Mouse (Mus musculus): Measurements from ENCODE around the gene Zcchc17. TPM values are rescaled to one million over a fixed set of nuclear protein-coding genes. Genes with fewer than 3 reads are reported as not detected.

The Zcchc17 gene
- polyA plus RNA-seq, 2 experiments, result 33.3 to 76.3 TPM

DNA sequence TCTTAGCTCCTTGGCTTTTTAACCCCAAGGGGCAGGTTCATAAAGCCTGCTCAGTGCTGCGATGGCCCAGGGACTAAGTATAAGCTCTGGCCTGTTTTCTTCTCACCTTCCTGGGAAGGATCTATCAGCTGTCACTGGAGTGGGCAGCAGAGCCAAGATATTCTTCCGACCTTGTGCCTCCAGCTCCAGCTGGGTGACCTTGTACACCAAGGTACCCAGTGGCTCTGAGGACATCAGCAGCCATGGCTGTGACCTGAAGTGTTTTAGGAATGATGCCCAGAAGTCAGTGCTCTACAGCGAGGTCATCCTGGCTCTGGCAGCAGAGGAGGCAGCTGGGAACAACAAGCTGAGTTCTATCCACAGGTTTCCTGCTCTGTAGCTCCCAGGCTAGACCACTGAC is 47.2 kb downstream of the Zcchc17 start:
- Histone ChIP-seq H3K36me3 (ENCODE audit: control insufficient read depth, insufficient read depth, low read length) (peaks cover 31% of the 10 kb centered on the region), H3K9me3 (ENCODE audit: control insufficient read depth, low read length) (no peaks in the 10 kb centered on the region), H3K9ac (ENCODE audit: low read depth, low read length, severe bottlenecking) (no peak overlapping the region), H3K27me3 (ENCODE audit: control insufficient read depth, insufficient read depth, low read length) (peaks cover 27% of the 10 kb centered on the region; the same call in 1 of the 2 replicates), H3K27ac (replicated peaks; ENCODE audit: low read depth, low read length) (no peak overlapping the region), H3K4me3 (replicated peaks; ENCODE audit: low read length) (no peak overlapping the region), H3K4me1 (ENCODE audit: control insufficient read depth, insufficient read depth, low read length) (peaks cover 7% of the 10 kb centered on the region), H3K4me2 (replicated peaks; ENCODE audit: low read depth, low read length, severe bottlenecking) (no peak overlapping the region)
- TF ChIP-seq POLR2A (IDR thresholded peaks at IDR 0.05; ENCODE audit: borderline replicate concordance, extremely low read depth, insufficient read depth, insufficient read length), result no peak
- 89% methylated on average over 3 of the region's 3 CpGs for WGBS
- no peak for DNase-seq (ENCODE audit: low spot score)
- no peak for ATAC-seq (ENCODE audit: low FRiP score, low read depth)

GRCm38 (mm10) chr4:130309254-130309653 is 50.5 kb downstream of the Zcchc17 start:
- Histone ChIP-seq H3K4me3 (replicated peaks; ENCODE audit: low read length) (peak overlapping the region; percentile 46; the same call in 1 of the 2 replicates), H3K9me3 (ENCODE audit: control insufficient read depth, low read length) (no peaks in the 10 kb centered on the region), H3K4me1 (ENCODE audit: control insufficient read depth, insufficient read depth, low read length) (peaks cover 7% of the 10 kb centered on the region), H3K4me2 (replicated peaks; ENCODE audit: low read depth, low read length, severe bottlenecking) (peak overlapping the region; percentile 87; the same call in 1 of the 2 replicates), H3K36me3 (ENCODE audit: control insufficient read depth, insufficient read depth, low read length) (0 out of 2 replicates have a peak, but pooled peaks cover 10% of the 10 kb centered on the region), H3K27ac (replicated peaks; ENCODE audit: low read depth, low read length) (no peak overlapping the region), H3K27me3 (ENCODE audit: control insufficient read depth, insufficient read depth, low read length) (peaks cover 38% of the 10 kb centered on the region), H3K9ac (ENCODE audit: low read depth, low read length, severe bottlenecking) (no peak overlapping the region)
- 35% methylated on average over 8 of the region's 8 CpGs for WGBS
- ATAC-seq (ENCODE audit: low FRiP score, low read depth) (no peak), DNase-seq (ENCODE audit: low spot score) (no peak)
- no peak for TF ChIP-seq POLR2A (IDR thresholded peaks at IDR 0.05; ENCODE audit: borderline replicate concordance, extremely low read depth, insufficient read depth, insufficient read length)

GRCm38 (mm10) chr4:130308231-130309081 is 51.3 kb downstream of the Zcchc17 start, which contains the start of the genes Fabp3 and Gm10570:
TSS of gene Fabp3 (plus strand) at chr4:130308595.
TSS of gene Gm10570 (minus strand) at chr4:130308674.
- H3K27me3 ChIP-seq (ENCODE audit: control insufficient read depth, insufficient read depth, low read length), result peaks cover 38% of the 10 kb centered on the region
- under 1% methylated on average over 52 of the region's 52 CpGs for WGBS
- no peaks in the 10 kb centered on the region for H3K9me3 ChIP-seq (ENCODE audit: control insufficient read depth, low read length)
- H3K36me3 ChIP-seq (ENCODE audit: control insufficient read depth, insufficient read depth, low read length), result 0 out of 2 replicates have a peak, but pooled peaks cover 4% of the 10 kb centered on the region
- no peak for TF ChIP-seq POLR2A (IDR thresholded peaks at IDR 0.05; ENCODE audit: borderline replicate concordance, extremely low read depth, insufficient read depth, insufficient read length)
- H3K4me3 ChIP-seq (replicated peaks; ENCODE audit: low read length), result peak within 1 kb of the TSS; percentile 46
- no peak within 1 kb of the TSS for H3K27ac ChIP-seq (replicated peaks; ENCODE audit: low read depth, low read length)
- DNase-seq (ENCODE audit: low spot score) (peak; percentile 37), ATAC-seq (ENCODE audit: low FRiP score, low read depth) (peak; percentile 64)
- H3K4me2 ChIP-seq (replicated peaks; ENCODE audit: low read depth, low read length, severe bottlenecking), result peak within 1 kb of the TSS; percentile 87
- peaks cover 7% of the 10 kb centered on the region for H3K4me1 ChIP-seq (ENCODE audit: control insufficient read depth, insufficient read depth, low read length)
- H3K9ac ChIP-seq (ENCODE audit: low read depth, low read length, severe bottlenecking), result peak within 1 kb of the TSS; percentile 45; the same call in 1 of the 2 replicates

GRCm38 (mm10) chr4:130307851-130308230 is 51.9 kb downstream of the Zcchc17 start:
- Histone ChIP-seq H3K4me3 (replicated peaks; ENCODE audit: low read length) (peak overlapping the region; percentile 46), H3K4me2 (replicated peaks; ENCODE audit: low read depth, low read length, severe bottlenecking) (peak overlapping the region; percentile 87), H3K36me3 (ENCODE audit: control insufficient read depth, insufficient read depth, low read length) (no peaks in the 10 kb centered on the region), H3K27ac (replicated peaks; ENCODE audit: low read depth, low read length) (no peak overlapping the region), H3K9ac (ENCODE audit: low read depth, low read length, severe bottlenecking) (no peak overlapping the region), H3K4me1 (ENCODE audit: control insufficient read depth, insufficient read depth, low read length) (peaks cover 7% of the 10 kb centered on the region), H3K9me3 (ENCODE audit: control insufficient read depth, low read length) (no peaks in the 10 kb centered on the region), H3K27me3 (ENCODE audit: control insufficient read depth, insufficient read depth, low read length) (peaks cover 38% of the 10 kb centered on the region)
- DNase-seq (ENCODE audit: low spot score) (no peak), ATAC-seq (ENCODE audit: low FRiP score, low read depth) (peak; percentile 59)
- TF ChIP-seq POLR2A (IDR thresholded peaks at IDR 0.05; ENCODE audit: borderline replicate concordance, extremely low read depth, insufficient read depth, insufficient read length), result no peak
- WGBS, result 0% methylated on average over 23 of the region's 23 CpGs

DNA sequence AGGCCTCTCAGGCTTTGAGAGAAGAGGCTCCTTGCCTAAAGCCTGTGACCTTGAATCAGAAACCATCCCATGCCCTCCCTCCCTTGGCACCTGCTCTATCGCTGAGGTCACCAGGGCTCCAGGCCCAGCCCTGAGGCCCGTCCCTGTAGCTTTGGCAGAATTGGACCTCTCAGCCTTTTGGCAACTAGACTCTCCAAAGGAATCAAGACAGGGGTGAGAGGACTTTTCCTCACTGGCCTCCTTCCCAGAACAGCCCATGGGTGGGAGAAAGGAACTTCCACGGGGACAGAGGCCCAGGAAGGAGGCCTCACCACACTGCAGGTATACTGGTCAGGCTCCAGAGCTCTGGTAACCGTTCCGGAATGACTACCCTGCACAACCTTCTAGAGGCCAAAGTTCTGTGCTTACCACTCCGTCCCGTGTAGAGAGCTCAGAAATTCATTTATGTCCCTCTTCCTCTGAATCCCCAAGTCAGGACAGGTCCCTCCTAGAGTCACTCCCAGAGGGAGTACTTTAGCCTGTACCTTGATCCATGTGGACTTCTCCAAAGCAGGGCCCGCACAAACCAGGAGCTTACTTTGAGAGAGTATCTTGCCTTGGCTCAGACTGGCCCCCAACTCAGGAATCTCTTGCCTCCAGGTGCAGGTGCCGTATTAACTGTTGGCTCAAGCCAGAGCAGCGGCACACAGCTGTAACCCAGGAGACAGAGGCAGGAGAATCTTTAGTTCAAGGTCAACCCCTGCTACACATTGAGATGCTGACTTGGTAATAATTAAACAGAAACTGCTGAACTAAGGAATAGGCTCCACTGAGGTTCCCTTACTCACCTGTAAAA is 52.7 kb downstream of the Zcchc17 start:
- DNase-seq (ENCODE audit: low spot score), result no peak
- H3K4me2 ChIP-seq (replicated peaks; ENCODE audit: low read depth, low read length, severe bottlenecking), result peak overlapping the region; percentile 87
- WGBS, result 74% methylated on average over 10 of the region's 10 CpGs

More for the DNA sequence above, 52.7 kb downstream of the Zcchc17 start:
- Histone ChIP-seq H3K36me3 (ENCODE audit: control insufficient read depth, insufficient read depth, low read length) (no peaks in the 10 kb centered on the region), H3K4me3 (replicated peaks; ENCODE audit: low read length) (peak overlapping the region; percentile 46; the same call in 1 of the 2 replicates), H3K27me3 (ENCODE audit: control insufficient read depth, insufficient read depth, low read length) (peaks cover 38% of the 10 kb centered on the region), H3K9ac (ENCODE audit: low read depth, low read length, severe bottlenecking) (no peak overlapping the region), H3K4me1 (ENCODE audit: control insufficient read depth, insufficient read depth, low read length) (peaks cover 7% of the 10 kb centered on the region), H3K27ac (replicated peaks; ENCODE audit: low read depth, low read length) (no peak overlapping the region), H3K9me3 (ENCODE audit: control insufficient read depth, low read length) (no peaks in the 10 kb centered on the region)
- TF ChIP-seq POLR2A (IDR thresholded peaks at IDR 0.05; ENCODE audit: borderline replicate concordance, extremely low read depth, insufficient read depth, insufficient read length), result no peak
- ATAC-seq (ENCODE audit: low FRiP score, low read depth), result no peak

Data from limb, embryonic 14.5 days (tissue).